Mouse (Mus musculus): ENCODE results near the gene Tmem127.
"Not testable (repeated sequence)": the region's sequence is repeated elsewhere in the genome, so short reads cannot be mapped to it uniquely, and the experiment has no call there.

Gene Tmem127

DNA sequence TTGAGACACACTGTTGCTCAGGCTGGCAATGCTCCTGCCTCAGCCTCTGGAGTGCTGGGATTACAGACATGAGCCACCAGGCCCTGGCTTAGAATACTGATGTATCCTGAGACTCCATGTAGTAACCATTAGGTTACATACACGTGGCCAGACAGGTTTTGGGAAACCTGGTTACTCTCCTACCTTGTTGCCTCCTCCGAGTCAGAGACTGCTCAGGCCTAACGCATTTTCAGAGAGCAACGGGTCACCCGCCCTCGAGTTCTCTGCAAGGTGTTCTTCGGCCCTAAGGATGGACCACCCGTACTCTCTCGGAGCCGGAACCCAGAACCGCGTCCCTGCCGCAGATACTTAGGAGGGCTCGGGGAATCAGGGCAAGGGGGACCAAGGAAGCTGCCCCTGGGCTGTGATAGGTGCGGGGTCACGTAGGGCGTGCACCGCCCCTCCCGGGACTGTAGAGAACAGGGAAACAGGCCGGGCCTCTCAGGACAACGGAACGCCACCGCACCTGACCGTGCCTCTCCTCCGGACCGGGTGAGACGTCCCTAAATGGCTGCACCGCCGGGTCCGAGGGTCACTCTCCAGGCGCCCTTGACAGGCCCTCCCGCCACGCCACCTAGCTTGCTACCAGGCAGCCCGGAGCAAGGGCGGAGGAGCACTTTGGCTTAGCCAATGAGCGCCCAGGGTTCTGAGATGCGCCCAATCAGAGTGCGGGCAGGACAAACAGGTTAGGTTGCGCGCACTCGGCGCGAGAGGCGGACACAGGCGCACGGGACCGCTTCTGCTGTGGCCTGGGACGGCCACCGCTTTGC lies 22.0 kb downstream of the Tmem127 start, which contains the start of gene Stard7:
Stard7 (plus strand) TSS at position 728 of the 809 bp plus-strand sequence.
- DNase-seq (ENCODE audit: low spot score), result peak; percentile 97

DNA sequence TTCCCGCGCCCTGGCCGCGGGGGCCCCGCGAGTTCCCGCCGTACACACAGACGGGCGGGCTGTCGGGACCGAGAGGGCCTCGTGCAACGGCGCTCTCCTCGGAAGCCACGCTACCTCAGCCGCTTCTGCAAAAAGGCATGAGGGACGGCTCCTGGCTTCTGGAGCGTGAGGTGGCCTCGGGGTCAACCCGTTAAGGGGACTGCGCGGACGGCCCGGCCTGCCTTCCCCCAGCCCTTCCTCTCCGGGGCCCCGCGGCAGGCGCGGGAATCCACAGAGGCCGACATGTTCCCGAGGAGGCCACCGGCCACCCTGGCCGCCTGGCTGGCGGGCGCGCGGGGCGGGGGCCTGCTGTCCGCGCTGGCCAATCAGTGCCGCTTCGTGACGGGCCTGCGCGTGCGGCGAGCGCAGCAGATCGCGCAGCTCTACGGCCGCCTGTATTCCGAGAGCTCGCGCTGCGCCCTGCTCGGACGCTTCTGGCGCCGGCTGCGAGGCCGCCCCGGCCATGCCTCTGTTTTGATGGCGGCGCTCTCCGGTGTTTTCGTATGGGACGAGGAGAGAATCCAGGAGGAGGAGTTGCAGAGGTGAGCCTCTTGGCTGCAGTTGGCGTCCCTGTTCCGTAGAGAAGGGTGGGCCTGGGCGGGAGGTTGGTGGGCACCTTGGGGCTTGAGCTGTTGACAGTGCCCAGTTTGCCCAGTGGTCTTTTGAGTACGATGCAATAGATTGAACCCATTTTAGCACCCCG lies 22.8 kb downstream of the Tmem127 start:
- DNase-seq (ENCODE audit: low spot score), result peak; percentile 89

DNA sequence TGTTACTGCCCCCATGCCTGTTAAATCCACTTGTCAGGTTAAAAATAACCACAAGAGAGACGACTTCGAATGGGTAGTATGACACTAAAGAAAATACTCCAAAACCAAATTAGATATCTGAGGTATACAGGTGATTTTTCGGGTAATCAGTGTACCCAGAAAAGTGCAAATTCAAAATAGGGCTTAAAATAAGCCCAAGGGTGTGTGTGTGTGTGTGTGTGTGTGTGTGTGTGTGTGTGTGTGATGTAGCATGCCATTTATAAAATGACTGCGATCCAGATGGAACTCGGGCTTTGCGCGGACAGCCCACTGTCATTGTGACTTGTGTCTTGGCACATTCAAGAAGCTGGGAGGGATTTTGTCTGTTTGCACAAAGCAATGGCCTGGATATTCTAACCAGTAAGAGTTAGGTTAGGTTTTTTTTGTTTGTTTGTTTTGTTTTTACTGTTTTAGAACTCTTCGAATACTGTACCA lies 23.4 kb downstream of the Tmem127 start:
- DNase-seq (ENCODE audit: low spot score), result no peak

DNA sequence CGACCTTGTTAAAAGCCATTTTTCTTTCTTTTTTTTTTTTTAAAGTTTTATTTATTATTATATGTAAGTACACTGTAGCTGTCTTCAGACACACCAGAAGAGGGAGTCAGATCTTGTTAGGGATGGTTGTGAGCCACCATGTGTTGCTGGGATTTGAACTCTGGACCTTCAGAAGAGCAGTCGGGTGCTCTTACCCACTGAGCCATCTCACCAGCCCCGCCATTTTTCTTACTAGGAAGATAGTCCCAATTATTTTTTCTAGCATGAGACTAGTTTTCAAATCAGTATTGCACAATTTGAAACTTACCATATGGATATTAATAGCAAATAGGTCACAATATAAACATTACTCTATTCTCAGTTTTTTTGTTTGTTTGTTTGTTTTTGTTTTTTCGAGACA lies 24.3 kb downstream of the Tmem127 start:
- DNase-seq (ENCODE audit: low spot score), result not testable (repeated sequence)

DNA sequence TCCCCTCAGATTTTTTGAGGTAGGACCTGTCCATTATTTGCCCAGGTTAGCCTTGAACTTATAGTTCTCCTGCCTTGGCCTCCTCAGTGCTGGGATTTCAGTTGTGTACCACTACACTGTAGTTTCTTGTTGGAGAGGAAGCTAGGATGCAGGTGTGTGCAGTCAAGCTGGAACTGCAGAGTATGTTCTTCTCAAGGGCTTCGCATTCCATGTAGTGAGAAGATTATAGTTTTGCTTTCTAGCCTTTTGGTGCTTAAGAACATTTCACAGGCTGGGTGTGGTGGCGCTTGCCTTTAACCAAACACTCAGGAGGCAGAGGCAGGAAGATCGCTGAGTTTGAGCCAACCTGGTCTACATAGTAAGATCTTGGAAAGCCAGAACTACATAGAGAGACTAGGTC lies 25.1 kb downstream of the Tmem127 start:
- no peak for DNase-seq (ENCODE audit: low spot score)

DNA sequence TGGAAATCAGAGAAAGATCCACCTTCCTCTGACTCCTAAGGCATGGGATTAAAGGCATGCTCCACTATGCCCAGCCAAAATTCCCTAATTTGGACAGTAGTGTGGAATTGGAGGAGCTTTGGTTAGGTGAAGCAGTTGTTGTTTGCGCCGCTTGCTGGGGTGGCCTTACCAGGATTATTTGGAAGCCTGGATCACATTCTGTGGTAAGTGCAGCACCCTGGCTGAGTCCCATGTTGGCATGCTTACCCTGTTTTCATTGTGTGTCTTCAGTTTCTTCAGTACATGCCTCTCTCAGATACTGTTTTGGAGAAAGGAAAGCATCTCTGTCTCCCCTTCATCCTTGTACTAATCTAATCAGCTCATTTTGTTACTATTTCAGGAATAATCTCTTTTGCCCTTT lies 26.9 kb downstream of the Tmem127 start:
- no peak for DNase-seq (ENCODE audit: low spot score)

DNA sequence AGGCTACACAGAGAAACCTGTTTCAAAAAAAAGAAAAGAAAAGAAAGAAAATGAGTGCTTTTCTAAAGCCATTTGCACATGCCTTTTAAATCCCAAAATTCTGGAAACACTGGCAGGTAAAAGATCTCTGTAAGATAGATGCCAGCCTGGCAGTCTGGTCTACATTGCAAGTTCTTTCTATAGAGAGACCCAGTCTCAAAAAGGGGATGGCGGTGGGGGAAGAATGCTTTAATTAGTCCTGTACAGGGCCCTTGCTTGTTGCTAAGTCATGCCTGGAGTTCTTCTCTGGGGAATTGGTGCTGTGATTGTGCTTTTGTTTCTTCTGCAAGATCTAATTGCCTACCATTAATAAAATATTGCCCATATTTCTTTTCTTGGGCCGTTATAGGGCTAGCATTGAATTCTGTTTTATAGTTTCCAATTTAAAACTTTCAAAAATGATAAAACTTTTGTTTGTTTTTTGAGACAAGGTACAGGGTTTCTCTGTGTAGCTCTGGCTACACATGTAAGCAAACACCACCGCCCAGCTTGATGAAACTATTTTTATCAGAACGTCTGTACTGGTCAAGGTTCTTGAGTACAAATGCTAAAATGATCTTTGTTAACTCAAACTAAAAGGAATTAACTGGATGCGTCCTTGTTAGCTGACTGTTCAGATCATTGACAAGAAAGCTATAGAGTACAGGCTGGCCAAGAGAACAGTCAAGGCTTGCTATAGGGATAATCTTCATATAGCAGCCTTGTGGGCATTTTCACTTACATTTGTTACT lies 28.0 kb downstream of the Tmem127 start:
- no peak for DNase-seq (ENCODE audit: low spot score)

DNA sequence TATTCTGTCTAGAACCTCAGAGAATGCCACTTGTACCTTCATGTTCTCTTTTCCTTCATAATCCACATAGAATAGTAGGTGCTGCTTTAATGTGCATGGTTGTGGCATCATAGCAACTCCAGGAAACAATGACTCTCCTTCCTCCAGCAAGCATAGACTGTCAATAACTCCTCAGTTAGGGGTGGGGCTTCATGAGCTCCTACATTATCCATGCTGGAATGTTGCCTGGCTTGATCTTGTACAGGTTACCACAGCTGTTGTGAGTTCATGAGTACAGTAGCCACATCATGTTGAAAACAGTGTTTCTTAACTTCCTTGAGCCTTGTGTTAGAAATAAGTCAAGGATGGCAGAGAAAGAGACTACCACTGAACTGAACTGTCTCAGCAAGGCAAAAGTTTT lies 30.5 kb downstream of the Tmem127 start:
- DNase-seq (ENCODE audit: low spot score), result no peak

DNA sequence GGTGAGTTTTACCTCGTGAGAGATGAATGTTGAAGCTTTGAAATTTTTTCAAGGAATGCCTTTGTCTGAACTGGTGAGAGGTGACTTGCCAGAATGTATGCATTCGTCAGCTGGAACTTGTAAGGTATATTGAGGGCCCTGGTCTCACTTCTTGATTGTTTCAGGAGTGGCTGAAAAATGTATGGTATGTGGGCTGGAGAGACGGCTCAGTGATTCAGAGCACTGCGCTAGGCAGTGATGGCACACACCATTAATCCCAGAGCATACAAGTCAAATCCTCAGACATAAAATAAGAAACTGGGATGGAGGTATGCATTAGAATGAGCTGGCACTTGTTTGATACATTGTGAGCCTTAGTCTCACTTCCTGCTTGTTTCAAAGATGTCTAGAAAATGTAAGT lies 44.5 kb downstream of the Tmem127 start:
- DNase-seq (ENCODE audit: low spot score), result no peak

DNA sequence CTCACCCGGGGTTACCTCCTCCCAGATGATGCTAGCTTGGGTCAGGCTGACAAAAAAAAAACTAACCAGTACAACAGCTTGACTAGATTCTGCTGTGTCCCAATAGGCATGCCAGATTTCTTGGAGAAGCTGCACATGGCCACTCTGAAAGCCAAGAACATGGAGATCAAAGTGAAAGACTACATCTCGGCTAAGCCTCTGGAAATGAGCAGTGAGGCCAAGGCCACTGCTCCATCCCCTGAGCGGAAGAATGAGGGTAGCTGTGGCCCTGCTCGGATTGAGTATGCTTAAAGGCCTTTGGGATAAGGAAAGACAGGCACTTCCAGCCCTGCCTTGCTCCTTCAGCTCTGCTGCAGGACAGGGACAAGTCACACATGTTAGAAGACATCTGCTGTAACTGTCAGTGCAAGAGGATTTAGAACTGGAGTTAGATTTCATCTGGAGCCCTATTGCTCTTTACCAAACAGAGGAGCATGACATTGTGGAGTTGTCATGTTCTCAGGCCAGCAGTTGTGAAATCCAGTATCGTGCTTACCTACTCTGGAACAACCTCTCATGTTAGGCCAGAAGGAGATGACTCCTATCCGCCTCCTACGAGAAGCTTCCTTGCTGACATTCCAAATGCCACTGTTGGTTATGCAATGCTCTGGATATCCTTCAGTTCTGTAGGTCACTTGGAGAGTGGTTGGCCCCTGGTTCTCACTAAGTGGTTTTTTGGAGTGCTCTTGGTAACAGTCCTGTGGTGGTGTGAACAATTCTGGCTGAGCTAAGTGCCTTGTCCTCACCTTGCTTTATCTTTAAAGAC lies 49.5 kb downstream of the Tmem127 start:
- DNase-seq (ENCODE audit: low spot score), result peak; percentile 39

DNA sequence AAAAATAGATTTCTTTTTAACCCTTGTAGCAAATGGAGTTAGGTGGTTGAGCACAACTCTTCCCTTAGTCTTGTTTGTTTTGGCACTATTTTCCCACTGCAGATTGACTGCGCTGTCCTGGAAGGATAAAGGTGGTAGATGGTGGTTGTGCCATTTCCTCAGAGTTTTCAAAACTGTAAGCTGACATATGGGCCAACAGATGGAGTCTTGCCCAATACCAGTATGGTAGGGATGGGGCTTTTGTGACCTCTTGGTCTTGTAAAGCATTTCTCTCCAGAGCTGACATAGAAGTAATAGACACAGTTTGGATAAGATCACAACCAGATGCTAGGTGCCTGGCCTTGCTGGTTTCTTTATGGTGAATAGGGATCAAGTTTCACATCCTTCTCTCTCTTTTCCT lies 50.3 kb downstream of the Tmem127 start:
- no peak for DNase-seq (ENCODE audit: low spot score)

DNA sequence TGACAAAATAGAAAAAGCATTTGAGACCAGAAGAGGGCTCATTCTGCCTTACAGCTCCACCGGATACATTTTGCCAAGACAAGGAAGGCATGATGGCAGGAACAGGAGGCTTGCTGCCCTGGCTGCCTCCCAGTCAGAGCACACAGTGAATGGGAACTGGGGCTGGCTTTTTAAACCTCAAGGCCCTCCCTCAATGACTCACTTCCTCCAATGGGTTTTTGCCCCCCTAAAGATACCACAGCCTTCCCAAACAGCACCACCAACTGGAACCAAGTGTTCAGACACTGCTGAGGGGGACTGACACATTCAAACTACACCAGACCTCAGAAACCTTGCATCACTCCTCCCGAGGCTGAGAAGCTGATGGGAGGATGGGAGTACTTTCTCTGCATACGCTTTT lies 53.0 kb downstream of the Tmem127 start:
- DNase-seq (ENCODE audit: low spot score), result no peak

DNA sequence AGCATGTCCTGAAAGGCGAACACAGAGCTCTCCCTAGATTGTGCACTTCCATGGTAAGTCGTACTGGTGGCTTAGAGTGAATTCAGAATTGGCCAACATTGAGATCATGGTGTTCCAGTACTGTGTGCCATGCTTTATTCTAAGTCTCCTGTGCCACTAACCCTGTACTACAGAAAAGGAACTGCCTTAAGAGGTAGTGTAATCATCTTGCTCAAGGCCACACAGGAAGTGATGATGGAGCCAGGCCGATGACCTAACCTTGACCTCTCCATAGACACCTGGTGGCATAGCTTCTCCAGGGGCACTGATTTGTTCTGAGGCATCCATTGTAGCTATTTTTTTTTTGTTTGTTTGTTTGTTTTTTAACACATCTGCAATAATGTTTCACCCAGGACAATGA lies 54.2 kb downstream of the Tmem127 start:
- no peak for DNase-seq (ENCODE audit: low spot score)

DNA sequence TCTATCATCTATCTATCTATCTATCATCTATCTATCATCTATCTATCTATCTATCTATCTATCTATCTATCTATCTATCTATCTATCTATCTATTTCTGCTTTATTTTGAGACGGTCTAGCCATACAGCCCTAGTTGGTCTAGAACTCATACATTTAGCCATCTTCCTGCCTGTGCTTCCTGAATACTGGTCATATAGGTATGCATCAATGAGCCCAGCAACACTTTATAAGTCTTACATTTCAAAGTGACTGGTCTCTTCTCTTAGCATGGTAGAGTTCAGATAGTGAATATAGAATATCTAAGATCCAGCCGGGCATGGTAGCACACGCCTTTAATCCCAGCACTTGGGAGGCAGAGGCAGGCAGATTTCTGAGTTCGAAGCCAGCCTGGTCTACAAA lies 56.5 kb downstream of the Tmem127 start:
- not testable (repeated sequence) for DNase-seq (ENCODE audit: low spot score)

DNA sequence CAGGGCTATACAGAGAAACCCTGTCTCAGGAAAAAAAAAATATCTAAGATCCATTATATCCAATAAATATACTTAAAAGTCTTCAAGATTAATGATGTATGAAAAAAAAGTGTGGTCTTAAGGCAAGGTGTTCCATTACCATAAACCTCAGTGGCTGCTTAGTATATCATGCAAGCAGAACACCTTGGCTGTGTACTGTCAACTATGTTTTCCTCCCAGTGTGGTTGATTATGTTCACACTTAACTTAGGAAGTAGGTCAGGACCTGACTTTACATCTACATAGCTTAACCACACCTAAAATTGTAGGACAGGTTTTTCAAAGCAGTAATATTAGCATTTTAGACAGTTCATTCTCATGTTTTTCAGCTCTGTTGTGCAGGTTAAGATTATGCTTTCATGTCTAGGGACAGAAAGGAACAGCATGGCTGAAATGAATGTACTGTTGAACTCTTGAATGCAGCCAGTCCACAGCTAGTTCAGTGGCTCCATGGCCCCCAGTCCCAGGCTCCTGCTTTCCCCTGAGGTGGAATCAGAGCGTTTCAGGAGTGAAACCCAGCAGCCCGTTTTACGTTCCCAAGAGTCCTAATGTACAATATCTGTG lies 57.0 kb downstream of the Tmem127 start:
- no peak for DNase-seq (ENCODE audit: low spot score)

DNA sequence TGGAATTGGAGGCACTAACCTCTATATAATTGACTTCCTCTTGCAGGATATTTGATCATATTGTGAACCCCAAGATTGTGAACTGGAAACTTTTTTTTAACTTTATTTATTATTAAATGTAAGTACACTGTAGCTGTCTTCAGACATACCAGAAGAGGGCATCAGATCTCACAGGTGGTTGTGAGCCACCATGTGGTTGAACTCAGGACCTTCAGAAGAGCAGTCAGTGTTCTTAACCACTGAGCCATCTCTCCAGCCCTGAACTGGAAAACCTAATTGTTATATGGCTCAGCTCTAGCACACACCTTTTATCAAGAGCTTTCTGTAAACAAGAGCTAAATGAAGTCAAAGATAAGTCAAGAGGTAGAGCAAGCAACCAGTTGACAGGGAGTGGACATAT lies 58.4 kb downstream of the Tmem127 start:
- DNase-seq (ENCODE audit: low spot score), result no peak

DNA sequence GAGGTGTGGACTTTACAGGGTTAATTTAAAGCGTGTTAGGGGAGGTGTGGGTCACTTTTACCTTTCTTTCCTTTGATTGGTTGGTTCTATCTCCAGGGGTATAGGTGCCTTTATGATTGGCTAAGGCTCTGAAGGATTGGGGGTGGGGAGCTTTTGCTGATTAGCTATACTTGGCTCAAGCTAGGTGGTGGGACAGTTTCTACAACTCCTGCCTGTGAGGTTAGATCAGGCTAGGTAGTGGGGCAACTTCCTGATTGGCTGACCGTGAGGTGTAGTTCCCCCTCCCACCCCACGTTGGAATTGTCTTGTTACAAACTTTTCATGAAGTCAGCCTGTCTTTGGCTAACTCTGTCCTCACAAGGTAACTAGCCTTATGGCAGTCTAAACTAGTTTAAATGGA lies 59.5 kb downstream of the Tmem127 start:
- no peak for DNase-seq (ENCODE audit: low spot score)

DNA sequence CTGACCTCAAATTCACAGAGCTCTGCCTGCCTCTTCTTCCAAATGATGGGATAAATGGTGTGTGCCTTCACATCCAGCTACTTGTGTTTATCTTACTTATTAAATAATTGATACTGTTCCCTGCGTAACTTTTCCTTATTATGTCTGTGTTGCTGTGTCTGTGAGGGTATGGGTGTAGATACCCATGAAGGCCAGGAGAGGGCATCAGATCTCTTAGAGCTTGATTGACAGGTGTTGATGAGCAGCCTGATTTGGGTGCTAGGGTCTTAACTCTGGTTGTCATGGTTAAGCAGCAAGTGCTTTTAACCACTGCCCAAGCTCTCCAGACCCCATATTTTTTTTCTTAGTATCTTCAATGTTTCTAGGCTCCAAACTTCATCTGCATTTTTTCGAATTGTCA lies 61.0 kb downstream of the Tmem127 start:
- DNase-seq (ENCODE audit: low spot score), result no peak

DNA sequence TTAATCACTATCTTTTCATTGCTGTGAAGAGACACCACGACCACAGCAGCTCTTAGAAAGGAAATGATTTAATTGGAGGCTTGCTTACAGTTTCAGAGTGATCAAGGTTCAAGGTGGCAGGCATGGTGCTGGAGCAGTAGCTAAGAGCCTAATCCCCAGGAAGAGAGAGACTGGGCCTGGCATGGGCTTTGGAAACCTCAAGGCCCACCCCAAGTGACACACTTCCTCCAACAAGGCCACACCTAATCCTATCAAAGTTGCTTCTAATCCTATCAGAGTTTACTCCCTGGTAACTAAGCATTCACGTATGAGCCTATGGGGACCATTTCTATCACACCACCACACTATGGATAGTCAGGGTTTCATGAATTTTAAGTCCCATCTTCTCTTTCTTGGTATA lies 62.5 kb downstream of the Tmem127 start:
- no peak for DNase-seq (ENCODE audit: low spot score)

DNA sequence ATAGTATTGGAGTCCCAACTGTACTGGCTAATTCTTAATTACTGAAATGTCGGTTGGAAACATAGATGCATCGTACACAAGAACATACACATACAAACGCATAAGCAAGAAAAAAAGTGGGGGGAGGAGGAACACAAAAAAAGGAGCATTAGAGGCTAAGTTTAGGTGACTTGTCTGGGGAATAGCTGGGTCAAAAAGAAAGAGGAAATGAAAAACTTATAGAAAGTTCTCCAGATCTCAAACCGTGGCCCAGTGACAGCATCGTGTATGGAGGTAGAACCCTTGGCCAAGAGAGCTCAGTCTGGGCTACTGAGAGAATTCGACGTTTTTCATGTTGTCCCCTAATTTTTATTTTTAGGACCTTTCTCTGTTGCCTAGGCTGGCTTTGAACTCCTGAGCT lies 63.0 kb downstream of the Tmem127 start:
- DNase-seq (ENCODE audit: low spot score), result no peak
